Mouse (Mus musculus) forebrain, embryonic 10.5 days (tissue): ENCODE results near the gene Pgpep1l. TPM values are rescaled to one million over a fixed set of nuclear protein-coding genes. Genes with fewer than 3 reads are reported as not detected.

Source experiments
- DNase-seq: peaks from one replicate; pipeline ENCODE4 v3.0.0-alpha.2; 2017; ENCODE audit warnings: low spot score; ENCODE audit errors: extremely low spot score
- H3K27ac ChIP-seq: fragments of 300-500 bp; sonication (generic); 2 replicates; pipeline ENCODE4 v1.5.1; 2016; ENCODE audit warnings: mild to moderate bottlenecking
- H3K27me3 ChIP-seq: fragments of 300-500 bp; sonication (generic); 2 replicates; pipeline ENCODE4 v1.6.1; 2016; ENCODE audit warnings: mild to moderate bottlenecking; ENCODE audit not compliant: poor library complexity, severe bottlenecking
- H3K36me3 ChIP-seq: fragments of 300-500 bp; sonication (generic); replicated peaks from 2 replicates; pipeline ENCODE4 v1.6.1; 2016; ENCODE audit warnings: mild to moderate bottlenecking, moderate library complexity
- H3K4me1 ChIP-seq: fragments of 300-500 bp; sonication (generic); 2 replicates; pipeline ENCODE4 v1.6.1; 2016
- H3K4me3 ChIP-seq: fragments of 300-500 bp; sonication (generic); 2 replicates; pipeline ENCODE4 v1.5.1; 2016; ENCODE audit warnings: mild to moderate bottlenecking, moderate library complexity
- H3K9me3 ChIP-seq: fragments of 300-500 bp; sonication (generic); 2 replicates; pipeline ENCODE4 v1.6.1; 2016; ENCODE audit warnings: mild to moderate bottlenecking, moderate library complexity
- WGBS: fragments of 180-500 bp; shearing (Covaris S2); methylation state at CpG from one replicate; pipeline ENCODE4 v1.1.7; 2016; 5-methylcytosine and 5-hydroxymethylcytosine counted together
- polyA plus RNA-seq: library from polyadenylated mRNA; unstranded; fragments of >200 nt; fragmentation: Nextera tagmentation; extraction: Ambion mirVana; gene quantifications from 2 replicates; pipeline ENCODE4 v1.2.1, GENCODE M21; 2016

Gene Pgpep1l
- polyA plus RNA-seq: 0.16 TPM in 1 of 2 replicates, not detected in the other

DNA sequence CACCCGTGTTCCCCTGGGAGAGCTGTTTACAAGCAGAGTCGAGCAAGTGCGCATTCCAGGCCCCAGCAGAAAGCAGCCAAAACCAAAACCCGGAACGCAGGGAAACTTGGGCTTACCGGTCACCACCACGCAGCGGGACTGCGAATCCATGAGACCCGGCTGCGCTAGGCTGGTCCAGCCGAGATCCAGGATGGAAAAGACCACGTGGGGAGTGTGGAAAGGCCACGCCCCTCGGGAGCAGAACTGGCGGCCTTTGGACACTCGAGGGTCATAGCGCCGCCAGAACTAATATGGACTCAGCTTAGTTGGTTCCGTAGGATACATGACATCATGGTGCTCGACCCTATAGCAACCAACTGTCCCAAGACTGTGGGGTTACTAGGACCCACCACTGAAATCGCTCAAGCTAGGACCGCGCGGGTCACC lies at the start of gene Pgpep1l:
Gene Pgpep1l, minus strand, starts transcription at position 206 of the 426 bp plus-strand sequence.
- peak within 1 kb of the TSS; percentile 48 for H3K4me3 ChIP-seq
- no peaks in the 10 kb centered on the region for H3K36me3 ChIP-seq
- H3K27ac ChIP-seq: 0 out of 2 replicates have a peak within 1 kb of the TSS, but pooled peaks have one; percentile 8
- H3K27me3 ChIP-seq: peaks cover 46% of the 10 kb centered on the region
- peaks cover 30% of the 10 kb centered on the region for H3K4me1 ChIP-seq
- peak; percentile 47 for DNase-seq
- no peaks in the 10 kb centered on the region for H3K9me3 ChIP-seq
- 9% methylated on average over 25 of the region's 25 CpGs for WGBS

DNA sequence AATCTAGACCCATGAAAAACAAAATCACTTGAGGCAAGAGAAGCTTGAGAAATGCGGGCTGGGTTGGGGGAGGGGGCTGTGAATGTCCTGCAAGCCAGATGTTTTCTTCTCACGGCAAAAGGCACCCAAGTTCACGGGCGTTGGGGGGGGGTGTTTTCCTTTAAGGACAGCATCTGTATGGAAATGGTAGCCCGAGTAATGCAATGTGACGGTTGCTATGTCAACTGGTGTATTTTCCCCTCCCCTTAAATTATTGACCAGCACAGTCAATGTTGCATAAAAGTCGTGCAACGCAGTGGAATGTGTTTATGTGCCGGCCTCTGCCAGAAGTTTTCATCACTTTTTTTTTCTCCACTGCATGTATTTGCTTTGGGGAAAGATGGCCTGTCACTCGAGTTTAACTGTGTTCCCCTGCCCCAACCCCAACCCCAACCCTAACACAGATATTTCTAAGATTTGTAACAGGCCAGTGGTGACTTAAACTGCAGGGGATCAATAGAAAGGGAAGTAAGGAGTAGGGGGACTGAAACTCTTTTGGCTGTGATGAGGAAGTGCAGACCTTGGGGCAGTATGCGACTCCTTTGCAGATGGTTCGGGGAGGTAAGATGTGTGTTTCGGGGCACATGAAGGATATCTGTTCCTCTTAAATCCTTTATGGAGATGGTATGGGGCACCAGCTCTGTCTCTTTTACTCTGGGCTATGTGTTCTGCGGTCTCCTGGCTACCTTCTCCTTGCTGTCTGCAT lies 49.2 kb upstream of the Pgpep1l start:
- no peak overlapping the region for H3K4me3 ChIP-seq
- DNase-seq: no peak

DNA sequence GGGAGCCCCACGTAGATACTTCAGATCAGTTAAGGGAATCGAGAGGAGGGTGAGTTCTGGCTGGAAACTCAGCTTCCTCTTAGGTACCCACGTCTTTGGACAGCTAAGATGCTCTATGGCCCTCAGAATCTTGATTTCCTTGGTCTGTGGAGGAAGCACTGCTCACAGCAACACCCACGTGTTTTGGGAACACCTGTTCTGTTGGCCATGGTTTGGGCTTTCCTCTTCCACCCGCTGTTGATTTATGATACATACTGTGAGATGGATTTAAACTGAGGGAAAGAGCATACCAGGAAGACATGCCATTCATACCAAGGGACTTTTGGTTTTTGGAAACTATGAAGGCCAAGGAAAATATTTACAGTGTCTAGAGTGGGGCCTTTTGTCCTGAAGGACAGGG lies 48.4 kb upstream of the Pgpep1l start:
- Histone ChIP-seq H3K4me3 (no peak overlapping the region), H3K27me3 (no peaks in the 10 kb centered on the region), H3K9me3 (no peaks in the 10 kb centered on the region), H3K4me1 (peaks cover 10% of the 10 kb centered on the region; the same call in 1 of the 2 replicates), H3K27ac (no peak overlapping the region), H3K36me3 (no peaks in the 10 kb centered on the region)
- DNase-seq: no peak
- 87% methylated on average over 5 of the region's 5 CpGs for WGBS

More for the DNA sequence above, 49.2 kb upstream of the Pgpep1l start:
- Histone ChIP-seq H3K27me3 (no peaks in the 10 kb centered on the region), H3K36me3 (no peaks in the 10 kb centered on the region), H3K4me1 (peaks cover 10% of the 10 kb centered on the region; the same call in 1 of the 2 replicates), H3K9me3 (no peaks in the 10 kb centered on the region), H3K27ac (no peak overlapping the region)
- 83% methylated on average over 14 of the region's 14 CpGs for WGBS

DNA sequence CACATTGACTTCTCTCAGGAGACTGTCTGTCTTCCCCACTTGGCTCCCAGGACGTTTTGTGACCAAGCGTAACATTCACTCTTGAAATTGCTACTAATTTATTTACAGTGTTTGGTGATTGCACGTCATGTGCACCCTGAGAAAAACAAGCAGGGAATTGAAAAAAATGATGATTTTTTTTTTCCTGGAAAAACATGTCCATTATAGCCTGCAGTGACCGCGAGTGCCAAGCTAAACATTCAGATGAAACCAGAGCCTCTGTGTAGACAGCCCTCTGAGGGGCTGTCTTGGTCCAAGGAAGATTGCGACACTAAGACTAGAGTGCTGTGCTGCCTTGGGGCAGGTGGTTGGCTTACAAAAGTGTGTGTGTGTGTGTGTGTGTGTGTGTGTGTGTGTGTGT lies 47.4 kb upstream of the Pgpep1l start:
- no peak overlapping the region for H3K27ac ChIP-seq

DNA sequence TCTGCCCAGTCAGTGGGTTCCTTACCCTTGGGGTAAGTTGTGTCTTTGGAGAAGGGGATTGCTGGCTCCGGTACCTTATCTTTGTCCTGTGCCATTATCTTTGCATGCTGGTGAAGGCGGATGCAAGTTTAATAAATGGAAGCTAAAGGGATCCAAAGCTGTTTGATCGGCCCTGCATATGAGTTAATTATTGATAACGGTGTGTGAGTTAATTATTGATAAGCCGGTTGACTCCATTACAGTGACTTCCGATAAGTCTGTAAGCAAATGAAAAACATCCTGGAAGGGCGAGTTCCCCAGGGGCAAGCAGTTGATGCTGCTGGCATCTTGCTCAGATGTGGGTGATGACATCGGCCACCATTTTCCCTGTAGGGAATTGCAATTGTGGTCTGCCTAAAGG lies 42.7 kb upstream of the Pgpep1l start:
- no peak for DNase-seq
- Histone ChIP-seq H3K4me1 (peaks cover 20% of the 10 kb centered on the region), H3K36me3 (no peaks in the 10 kb centered on the region), H3K27ac (no peak overlapping the region), H3K4me3 (no peak overlapping the region), H3K9me3 (no peaks in the 10 kb centered on the region), H3K27me3 (no peaks in the 10 kb centered on the region)
- 97% methylated on average over 8 of the region's 8 CpGs for WGBS

More for the DNA sequence above, 47.4 kb upstream of the Pgpep1l start:
- Histone ChIP-seq H3K4me1 (peaks cover 10% of the 10 kb centered on the region; the same call in 1 of the 2 replicates), H3K9me3 (no peaks in the 10 kb centered on the region), H3K36me3 (no peaks in the 10 kb centered on the region), H3K27me3 (no peaks in the 10 kb centered on the region), H3K4me3 (no peak overlapping the region)
- DNase-seq: no peak
- 93% methylated on average over 6 of the region's 6 CpGs for WGBS

DNA sequence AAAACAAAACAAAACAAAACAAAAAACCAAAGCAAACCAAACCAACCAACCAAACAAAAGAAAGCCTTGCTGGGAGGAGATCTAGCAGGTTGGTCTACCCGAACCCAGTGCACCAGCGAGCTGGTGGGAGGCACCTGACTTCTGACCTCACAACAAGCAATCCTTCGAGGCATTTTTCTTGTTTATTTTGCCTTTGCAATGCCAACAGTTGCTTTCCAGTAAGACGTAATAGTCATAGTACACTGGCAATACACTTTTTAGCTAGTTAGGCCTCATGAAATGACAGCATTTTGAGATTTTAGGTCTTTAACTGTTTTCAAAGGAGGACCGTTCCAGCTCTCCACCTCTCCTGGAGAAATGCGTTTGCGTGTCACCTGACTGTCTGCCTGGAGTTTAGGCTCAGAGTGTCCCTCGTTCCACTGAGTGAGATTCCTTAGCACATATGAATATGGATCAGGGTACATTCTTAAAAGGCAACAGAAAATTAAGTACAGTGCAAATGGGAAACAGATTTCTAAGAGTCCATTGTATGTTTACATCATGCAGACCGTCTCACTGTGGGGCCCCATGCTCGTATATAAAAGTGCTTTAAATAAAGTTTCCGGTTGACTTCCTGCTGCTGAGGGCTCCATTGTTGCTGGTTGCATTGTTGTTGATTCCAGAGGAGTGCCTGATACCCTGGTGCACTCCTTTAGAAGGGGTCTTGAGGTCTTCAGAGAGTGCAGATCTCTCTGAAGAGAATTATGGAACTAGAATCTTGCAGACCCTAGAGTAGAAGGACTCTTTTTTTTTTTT lies 41.9 kb upstream of the Pgpep1l start:
- H3K27ac ChIP-seq: no peak overlapping the region
- no peaks in the 10 kb centered on the region for H3K27me3 ChIP-seq
- DNase-seq: no peak
- WGBS: 73% methylated on average over 11 of the region's 11 CpGs
- H3K4me3 ChIP-seq: no peak overlapping the region
- H3K36me3 ChIP-seq: no peaks in the 10 kb centered on the region
- no peaks in the 10 kb centered on the region for H3K9me3 ChIP-seq
- H3K4me1 ChIP-seq: peaks cover 20% of the 10 kb centered on the region

DNA sequence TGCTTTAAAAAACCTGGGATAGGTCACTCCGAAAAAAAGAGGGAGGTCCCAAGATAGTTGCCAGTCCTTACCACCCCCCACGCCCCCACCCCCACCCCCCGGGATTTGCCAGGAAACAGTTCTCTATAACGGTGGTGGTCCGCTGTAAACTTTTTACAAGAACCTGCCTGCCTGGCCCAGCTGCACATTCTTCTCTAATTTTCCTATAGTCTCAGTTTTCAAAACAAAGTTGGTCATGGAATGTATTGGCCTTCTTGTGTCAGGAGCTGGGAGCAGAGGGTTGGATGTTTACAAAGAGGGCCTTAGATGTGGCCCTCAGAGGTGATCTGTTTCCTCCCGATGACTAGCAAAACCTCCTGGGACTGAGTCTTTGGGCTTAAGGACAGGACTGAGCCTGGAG lies 39.7 kb upstream of the Pgpep1l start:
- Histone ChIP-seq H3K27me3 (no peaks in the 10 kb centered on the region), H3K4me1 (peaks cover 20% of the 10 kb centered on the region), H3K36me3 (no peaks in the 10 kb centered on the region), H3K9me3 (no peaks in the 10 kb centered on the region), H3K27ac (no peak overlapping the region), H3K4me3 (no peak overlapping the region)
- DNase-seq: no peak
- WGBS: 74% methylated on average over 6 of the region's 6 CpGs

DNA sequence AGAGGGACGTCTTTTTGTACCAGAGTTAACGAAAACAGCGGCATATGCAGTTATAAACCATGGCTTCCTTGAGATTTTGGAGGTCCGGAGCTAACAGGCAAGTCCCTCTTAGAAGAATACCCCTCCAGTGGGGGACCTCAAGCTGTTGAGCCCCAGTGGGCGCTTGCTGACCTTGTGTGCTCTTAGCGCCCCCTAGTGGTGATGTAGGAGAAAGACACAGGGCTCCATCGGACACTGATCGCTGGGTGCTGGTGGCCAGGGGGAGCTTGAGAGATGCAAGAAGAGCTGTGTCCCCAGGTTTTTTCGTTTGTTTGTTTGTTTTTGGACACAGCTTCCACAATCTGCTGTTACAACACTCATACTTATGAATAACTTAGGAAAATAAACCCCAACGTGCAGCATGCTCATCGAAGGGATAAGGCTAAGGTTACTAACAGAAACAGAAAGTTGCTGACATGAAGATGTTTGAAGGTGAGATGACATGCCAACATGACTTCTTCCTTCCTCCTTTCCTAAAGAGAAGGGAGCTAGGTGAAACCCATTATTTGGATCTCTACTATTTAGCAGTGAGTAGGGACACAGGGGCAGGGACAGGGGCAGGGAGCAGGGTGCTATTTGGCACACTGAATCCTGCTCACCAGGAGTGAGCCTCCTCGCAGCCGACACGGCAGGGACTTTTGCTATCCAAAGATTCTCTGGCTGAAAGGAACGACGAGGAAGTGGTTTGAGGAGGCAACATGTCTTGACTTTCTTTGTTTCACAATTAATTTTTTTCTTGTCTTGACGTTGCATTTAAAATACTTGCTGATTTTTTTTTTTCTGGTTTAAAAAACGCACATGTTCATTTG lies 38.8 kb upstream of the Pgpep1l start:
- Histone ChIP-seq H3K4me3 (no peak overlapping the region), H3K36me3 (no peaks in the 10 kb centered on the region), H3K27ac (no peak overlapping the region), H3K9me3 (no peaks in the 10 kb centered on the region), H3K27me3 (no peaks in the 10 kb centered on the region), H3K4me1 (peaks cover 20% of the 10 kb centered on the region)
- WGBS: 38% methylated on average over 18 of the region's 18 CpGs
- DNase-seq: peak; percentile 77

DNA sequence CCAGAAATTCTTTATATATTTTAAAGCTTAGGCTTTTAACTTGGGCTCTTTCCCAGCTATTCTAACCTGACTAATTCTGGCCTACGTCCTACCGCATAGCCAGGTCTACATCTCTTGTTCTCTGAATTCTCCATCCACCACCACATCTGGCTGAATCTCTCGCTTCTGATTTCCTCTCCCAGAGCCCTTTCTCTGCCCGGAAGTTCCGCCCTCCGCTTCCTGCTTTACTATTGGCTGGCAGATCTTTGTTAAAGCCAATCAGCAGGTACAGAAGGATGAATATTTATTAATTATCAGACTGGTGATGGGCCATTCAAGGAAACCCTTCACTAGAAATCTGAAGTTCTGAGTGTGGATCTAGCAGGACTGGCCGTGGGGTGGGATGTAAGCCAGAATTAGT lies 37.1 kb upstream of the Pgpep1l start:
- peaks cover 18% of the 10 kb centered on the region for H3K4me1 ChIP-seq
- H3K9me3 ChIP-seq: no peaks in the 10 kb centered on the region
- DNase-seq: no peak
- no peak overlapping the region for H3K27ac ChIP-seq
- no peak overlapping the region for H3K4me3 ChIP-seq
- no peaks in the 10 kb centered on the region for H3K27me3 ChIP-seq
- no peaks in the 10 kb centered on the region for H3K36me3 ChIP-seq
- WGBS: 88% methylated on average over 7 of the region's 7 CpGs

DNA sequence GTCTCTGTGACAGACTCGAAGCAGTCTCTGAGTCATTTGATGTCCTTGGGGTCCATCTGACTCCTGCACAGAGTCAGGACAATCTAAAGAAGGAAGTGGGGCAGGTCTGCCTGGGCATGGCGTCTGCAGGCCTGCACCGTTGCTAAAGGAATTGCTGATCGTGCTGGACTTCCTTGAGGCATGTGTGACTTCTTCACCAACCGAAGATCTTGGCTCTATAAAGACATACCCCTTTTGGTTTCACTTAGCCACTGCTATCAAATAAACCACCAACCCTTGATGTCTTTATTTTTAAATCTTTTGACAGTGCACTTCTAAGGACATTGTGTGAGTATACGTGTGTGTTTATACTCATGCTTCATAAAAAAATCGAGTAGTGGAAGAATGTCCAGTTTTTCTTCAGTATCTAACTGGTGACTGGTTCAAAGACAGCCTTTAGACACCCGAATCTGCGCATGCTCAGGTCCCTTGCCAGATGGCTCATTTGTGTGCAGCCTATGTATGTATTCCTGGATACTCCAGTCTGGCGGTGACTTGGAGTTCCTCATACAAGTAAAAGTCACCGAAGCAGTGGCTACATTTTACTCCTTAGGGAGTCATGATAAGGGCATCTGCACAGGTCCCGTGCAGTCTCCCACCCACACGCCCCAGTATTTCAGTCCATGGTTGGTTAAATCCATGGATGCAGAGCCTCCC lies 34.5 kb upstream of the Pgpep1l start:
- H3K4me1 ChIP-seq: peaks cover 12% of the 10 kb centered on the region; the same call in 1 of the 2 replicates
- DNase-seq: no peak
- 90% methylated on average over 13 of the region's 13 CpGs for WGBS

DNA sequence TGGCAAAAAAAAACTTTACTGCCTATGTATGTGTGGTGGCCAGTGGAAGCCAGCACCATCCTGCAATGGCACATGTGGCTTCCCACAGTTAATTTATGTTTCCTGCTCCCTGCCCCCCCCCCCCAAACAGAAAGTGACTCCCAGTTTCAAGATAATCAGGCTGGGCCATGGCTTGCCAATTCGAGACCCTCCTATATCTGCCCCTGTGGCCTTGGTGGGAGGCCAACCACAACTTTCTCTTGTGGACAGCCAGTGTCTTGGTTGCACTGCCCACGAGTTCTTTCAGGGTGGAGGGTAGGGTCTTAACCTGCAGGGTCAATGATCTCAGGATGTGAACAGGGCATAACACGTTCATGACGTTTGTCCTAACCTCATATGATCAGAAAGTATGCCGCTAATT lies 32.5 kb upstream of the Pgpep1l start:
- Histone ChIP-seq H3K27me3 (no peaks in the 10 kb centered on the region), H3K27ac (no peak overlapping the region), H3K9me3 (no peaks in the 10 kb centered on the region), H3K4me3 (no peak overlapping the region), H3K36me3 (no peaks in the 10 kb centered on the region), H3K4me1 (0 out of 2 replicates have a peak, but pooled peaks cover 4% of the 10 kb centered on the region)
- no peak for DNase-seq
- 90% methylated on average over 5 of the region's 5 CpGs for WGBS

More for the DNA sequence above, 34.5 kb upstream of the Pgpep1l start:
- H3K4me3 ChIP-seq: no peak overlapping the region
- no peak overlapping the region for H3K27ac ChIP-seq
- H3K27me3 ChIP-seq: no peaks in the 10 kb centered on the region
- H3K9me3 ChIP-seq: no peaks in the 10 kb centered on the region
- no peaks in the 10 kb centered on the region for H3K36me3 ChIP-seq
